Mouse (Mus musculus) heart, postnatal 14 days (tissue): ENCODE results near the gene Rufy3. TPM values are rescaled to one million over a fixed set of nuclear protein-coding genes. Genes with fewer than 3 reads are reported as not detected.

ENCODE experiments used
- DNase-seq, 2 experiments: peaks; one replicate each; pipeline ENCODE4 v3.0.0; 2021 to 2022
- intact Hi-C: fragments of 180-260 bp; cut with DNase I; formaldehyde crosslinking; loops from one replicate; pipeline ENCODE4 v1.15.1; 2025
- total RNA-seq, 2 experiments: library from RNA; stranded (reverse); gene quantifications; 2 replicates each; pipeline ENCODE4 v1.2.3; 2021

The Rufy3 gene
- total RNA-seq, 2 experiments from 2014 or later, result 11.0 to 11.2 TPM

- intact Hi-C loops, result no loop called here
- no peak for DNase-seq
Observed at GRCm38 (mm10) chr5:88604046-88604445, 39.2 kb downstream of the Rufy3 start.

- DNase-seq, result no peak
- intact Hi-C loops, result no loop called here
Observed at GRCm38 (mm10) chr5:88604641-88605358, 40.0 kb downstream of the Rufy3 start.

GRCm38 (mm10) chr5:88614129-88614528 lies 49.3 kb downstream of the Rufy3 start:
- intact Hi-C loops, result no loop called here
- DNase-seq, result no peak

- intact Hi-C loops, result no loop called here
- DNase-seq, result no peak
Observed at GRCm38 (mm10) chr5:88616988-88617387, 52.1 kb downstream of the Rufy3 start.

- no peak for DNase-seq
- intact Hi-C loops, result loop anchor here (5.0 kb wide), 1 partner anchor 40 kb away; no protein-coding TSS in a partner anchor
Observed at GRCm38 (mm10) chr5:88627545-88627944, 62.7 kb downstream of the Rufy3 start.

- intact Hi-C loops, result loop anchor here (5.0 kb wide), 1 partner anchor 42 kb away; no protein-coding TSS in a partner anchor
- DNase-seq, result no peak
Observed at GRCm38 (mm10) chr5:88629125-88629524, 64.3 kb downstream of the Rufy3 start.

- no peak for DNase-seq
- intact Hi-C loops, result loop anchor here (5.0 kb wide), 1 partner anchor 43 kb away; no protein-coding TSS in a partner anchor
Observed at GRCm38 (mm10) chr5:88629987-88630386, 65.1 kb downstream of the Rufy3 start.

- intact Hi-C loops, result no loop called here
Observed at GRCm38 (mm10) chr5:88630883-88631282, 66.0 kb downstream of the Rufy3 start.

GRCm38 (mm10) chr5:88631545-88631944 lies 66.7 kb downstream of the Rufy3 start:
- DNase-seq, result no peak
- intact Hi-C loops, result no loop called here

More at GRCm38 (mm10) chr5:88630883-88631282, 66.0 kb downstream of the Rufy3 start:
- DNase-seq, result peak; percentile 11 to 16

- intact Hi-C loops, result no loop called here
- DNase-seq, result no peak
Observed at GRCm38 (mm10) chr5:88632463-88632862, 67.6 kb downstream of the Rufy3 start.

- intact Hi-C loops, result no loop called here
- no peak for DNase-seq
Observed at GRCm38 (mm10) chr5:88634076-88634475, 69.2 kb downstream of the Rufy3 start.

GRCm38 (mm10) chr5:88642786-88643185 lies 77.9 kb downstream of the Rufy3 start:
- no peak for DNase-seq
- intact Hi-C loops, result no loop called here

GRCm38 (mm10) chr5:88643491-88643890 lies 78.7 kb downstream of the Rufy3 start:
- intact Hi-C loops, result no loop called here
- peak; percentile 35 to 51 for DNase-seq

- intact Hi-C loops, result no loop called here
- DNase-seq, result no peak
Observed at GRCm38 (mm10) chr5:88644901-88645300, 80.1 kb downstream of the Rufy3 start.

GRCm38 (mm10) chr5:88645405-88645804 lies 80.6 kb downstream of the Rufy3 start:
- intact Hi-C loops, result no loop called here
- no peak for DNase-seq

- no peak for DNase-seq
- intact Hi-C loops, result no loop called here
Observed at GRCm38 (mm10) chr5:88649250-88650173, 84.7 kb downstream of the Rufy3 start.

- no peak for DNase-seq
- intact Hi-C loops, result no loop called here
Observed at GRCm38 (mm10) chr5:88652589-88652988, 87.7 kb downstream of the Rufy3 start.

- intact Hi-C loops, result no loop called here
- DNase-seq, result no peak
Observed at GRCm38 (mm10) chr5:88657868-88658267, 93.0 kb downstream of the Rufy3 start.

- intact Hi-C loops, result no loop called here
Observed at GRCm38 (mm10) chr5:88663151-88663550, 98.3 kb downstream of the Rufy3 start.

GRCm38 (mm10) chr5:88663875-88664274 lies 99.0 kb downstream of the Rufy3 start:
- no peak for DNase-seq
- intact Hi-C loops, result no loop called here

More at GRCm38 (mm10) chr5:88663151-88663550, 98.3 kb downstream of the Rufy3 start:
- DNase-seq, result no peak
